In genomic region chr2:152943568-152943967, GRCm38 (mm10) we compare ENCODE assay signal across 8 mouse cellular contexts. TPM values are rescaled to one million over a fixed set of nuclear protein-coding genes. Genes with fewer than 3 reads are reported as not detected.
DNase-seq lines count a peak whose midpoint lies in the region; ATAC-seq and TF ChIP-seq lines count a peak whose summit lies in the region.

No protein-coding gene starts in this region.

- H3K9me3 ChIP-seq in heart, embryonic 15.5 days (replicated peaks) = no peaks in the 10 kb centered on the region
- no peaks in the 10 kb centered on the region for H3K9me3 ChIP-seq in forebrain, embryonic 16.5 days (ENCODE audit: control insufficient read depth, low read length)
- no peaks in the 10 kb centered on the region for H3K9me3 ChIP-seq in midbrain, embryonic 11.5 days (ENCODE audit: control insufficient read depth, low read length)

- peak; percentile 33; the same call in 1 of the 2 replicates for TF ChIP-seq CTCF in brain, embryonic 14.5 days (IDR thresholded peaks at IDR 0.05; ENCODE audit: borderline replicate concordance, extremely low read depth, insufficient read depth, insufficient read length)

- peak overlapping the region; percentile 44; the same call in 1 of the 2 replicates for H3K9ac ChIP-seq in heart, embryonic 15.5 days
- no peak overlapping the region for H3K9ac ChIP-seq in forebrain, embryonic 16.5 days (replicated peaks; ENCODE audit: low read depth, low read length)
- H3K9ac ChIP-seq in midbrain, embryonic 11.5 days (ENCODE audit: low read length) = no peak overlapping the region

- TF ChIP-seq POLR2A in brain, embryonic 14.5 days (IDR thresholded peaks at IDR 0.05; ENCODE audit: borderline replicate concordance, extremely low read depth, insufficient read depth, insufficient read length, poor library complexity, severe bottlenecking) = no peak

- DNase-seq in heart, adult 8-10 months (ENCODE audit: low spot score) = no peak
- peak; percentile 29 for DNase-seq in brain, embryonic 14.5 days (ENCODE audit: low read depth)
- peak; percentile 90 for DNase-seq in midbrain, embryonic 11.5 days (ENCODE audit: low spot score, missing footprints)
- DNase-seq in retina, embryonic 14.5 days (ENCODE audit: low spot score) = no peak
- no peak for DNase-seq in spleen, postnatal 4 days (ENCODE audit: low spot score in 2 of 2)
- DNase-seq in layer of hippocampus, adult 8-10 months (ENCODE audit: low spot score in 2 of 2) = no peak

- WGBS in heart, embryonic 15.5 days = 7% methylated on average over 8 of the region's 8 CpGs
- 5% methylated on average over 8 of the region's 8 CpGs for WGBS in forebrain, embryonic 16.5 days
- WGBS in midbrain, embryonic 11.5 days = 7% methylated on average over 8 of the region's 8 CpGs

- H3K4me1 ChIP-seq in heart, embryonic 15.5 days (replicated peaks) = peaks cover 15% of the 10 kb centered on the region
- H3K4me1 ChIP-seq in forebrain, embryonic 16.5 days (replicated peaks; ENCODE audit: control insufficient read depth, insufficient read depth, low read length) = peaks cover 20% of the 10 kb centered on the region
- peaks cover 4% of the 10 kb centered on the region; the same call in 1 of the 2 replicates for H3K4me1 ChIP-seq in midbrain, embryonic 11.5 days (ENCODE audit: control insufficient read depth, insufficient read depth, low read length)

- no peak for ATAC-seq in heart, embryonic 15.5 days (replicated peaks; ENCODE audit: insufficient number of reproducible peaks, insufficient read depth, low FRiP score, low read depth)
- ATAC-seq in forebrain, embryonic 16.5 days = no peak
- ATAC-seq in midbrain, embryonic 11.5 days (ENCODE audit: low FRiP score) = no peak

- H3K4me3 ChIP-seq in heart, embryonic 15.5 days = peak overlapping the region; percentile 51
- peak overlapping the region; percentile 45 for H3K4me3 ChIP-seq in forebrain, embryonic 16.5 days (replicated peaks; ENCODE audit: low read length)
- H3K4me3 ChIP-seq in midbrain, embryonic 11.5 days (ENCODE audit: low read depth, low read length) = peak overlapping the region; percentile 36

- peak overlapping the region; percentile 92 for H3K4me2 ChIP-seq in heart, embryonic 15.5 days
- peak overlapping the region; percentile 82 for H3K4me2 ChIP-seq in forebrain, embryonic 16.5 days (ENCODE audit: low read length)
- H3K4me2 ChIP-seq in midbrain, embryonic 11.5 days = peak overlapping the region; percentile 80

- peaks cover 93% of the 10 kb centered on the region for H3K27me3 ChIP-seq in heart, embryonic 15.5 days
- H3K27me3 ChIP-seq in forebrain, embryonic 16.5 days (replicated peaks; ENCODE audit: control insufficient read depth, insufficient read depth, low read length) = peaks cover 50% of the 10 kb centered on the region
- peaks cover 53% of the 10 kb centered on the region for H3K27me3 ChIP-seq in midbrain, embryonic 11.5 days (ENCODE audit: control insufficient read depth, insufficient read depth, low read length)

- no peak overlapping the region for H3K27ac ChIP-seq in heart, embryonic 15.5 days
- no peak overlapping the region for H3K27ac ChIP-seq in forebrain, embryonic 16.5 days (ENCODE audit: low read length)
- no peak overlapping the region for H3K27ac ChIP-seq in midbrain, embryonic 11.5 days (ENCODE audit: low read depth, low read length)

- no peaks in the 10 kb centered on the region for H3K36me3 ChIP-seq in heart, embryonic 15.5 days
- no peaks in the 10 kb centered on the region for H3K36me3 ChIP-seq in forebrain, embryonic 16.5 days (ENCODE audit: control insufficient read depth, insufficient read depth)
- no peaks in the 10 kb centered on the region for H3K36me3 ChIP-seq in midbrain, embryonic 11.5 days (ENCODE audit: control insufficient read depth, insufficient read depth, low read length)

RNA-seq across cellular contexts. Expression of gene Dusp15, which starts 7.9 kb away (rescaled TPM):
- polyA plus RNA-seq in heart, embryonic 15.5 days (2015; fragmentation: Nextera tagmentation; extraction: Ambion mirVana) = 0.09 and 0.28 TPM in 2 replicates
- total RNA-seq in heart, adult 8-10 months (2022) = not detected
- 20.6 and 23.9 TPM in 2 replicates for polyA plus RNA-seq in brain, embryonic 14.5 days (2012; rRNA removed)
- polyA plus RNA-seq in forebrain, embryonic 16.5 days (2015; fragmentation: Nextera tagmentation; extraction: Ambion mirVana) = 6.0 and 8.6 TPM in 2 replicates
- polyA plus RNA-seq in midbrain, embryonic 11.5 days (2014; fragmentation: Nextera tagmentation; extraction: Ambion mirVana) = 0.46 and 0.89 TPM in 2 replicates
- total RNA-seq in layer of hippocampus, adult 8-10 months (2022) = 10 to 100 TPM; 11.5 to 15.4 (median 12.6) TPM

RNA-seq across cellular contexts. Expression of gene Foxs1, which starts 10.6 kb away (rescaled TPM):
- polyA plus RNA-seq in heart, embryonic 15.5 days (2015; fragmentation: Nextera tagmentation; extraction: Ambion mirVana) = 6.6 and 8.3 TPM in 2 replicates
- total RNA-seq in heart, adult 8-10 months (2022) = 1 to 10 TPM; 1.6 to 2.7 (median 2.1) TPM
- polyA plus RNA-seq in brain, embryonic 14.5 days (2012; rRNA removed) = 4.6 and 5.4 TPM in 2 replicates
- polyA plus RNA-seq in forebrain, embryonic 16.5 days (2015; fragmentation: Nextera tagmentation; extraction: Ambion mirVana) = 3.6 and 3.7 TPM in 2 replicates
- polyA plus RNA-seq in midbrain, embryonic 11.5 days (2014; fragmentation: Nextera tagmentation; extraction: Ambion mirVana) = 2.1 and 2.6 TPM in 2 replicates
- total RNA-seq in layer of hippocampus, adult 8-10 months (2022) = under 1 TPM; 0.50 to 0.96 (median 0.78) TPM

RNA-seq across cellular contexts. Expression of gene Ttll9, which starts 18.7 kb away (rescaled TPM):
- 0.26 and 0.63 TPM in 2 replicates for polyA plus RNA-seq in heart, embryonic 15.5 days (2015; fragmentation: Nextera tagmentation; extraction: Ambion mirVana)
- not detected for total RNA-seq in heart, adult 8-10 months (2022)
- 4.5 and 5.8 TPM in 2 replicates for polyA plus RNA-seq in brain, embryonic 14.5 days (2012; rRNA removed)
- polyA plus RNA-seq in forebrain, embryonic 16.5 days (2015; fragmentation: Nextera tagmentation; extraction: Ambion mirVana) = 2.1 and 3.5 TPM in 2 replicates
- polyA plus RNA-seq in midbrain, embryonic 11.5 days (2014; fragmentation: Nextera tagmentation; extraction: Ambion mirVana) = 1.1 and 2.0 TPM in 2 replicates
- total RNA-seq in layer of hippocampus, adult 8-10 months (2022) = 1 to 10 TPM in 3 of 4 experiments, under 1 TPM in 1; 0.95 to 1.9 (median 1.5) TPM

RNA-seq across cellular contexts. Expression of gene Mylk2, which starts 32.4 kb away (rescaled TPM):
- 0.11 and 0.15 TPM in 2 replicates for polyA plus RNA-seq in heart, embryonic 15.5 days (2015; fragmentation: Nextera tagmentation; extraction: Ambion mirVana)
- under 1 TPM; 0.17 to 0.44 (median 0.31) TPM for total RNA-seq in heart, adult 8-10 months (2022)
- not detected in 2 replicates for polyA plus RNA-seq in brain, embryonic 14.5 days (2012; rRNA removed)
- not detected in 2 replicates for polyA plus RNA-seq in forebrain, embryonic 16.5 days (2015; fragmentation: Nextera tagmentation; extraction: Ambion mirVana)
- not detected in 2 replicates for polyA plus RNA-seq in midbrain, embryonic 11.5 days (2014; fragmentation: Nextera tagmentation; extraction: Ambion mirVana)
- total RNA-seq in layer of hippocampus, adult 8-10 months (2022) = not detected

Comparison
In these comparisons a context has a peak if more than half of its experiments do, and no peak if none do; other contexts are left out.
1. DNase-seq: peak in brain, embryonic 14.5 days (single experiment) and midbrain, embryonic 11.5 days (single experiment); none in heart, adult 8-10 months (single experiment), retina, embryonic 14.5 days (single experiment), spleen, postnatal 4 days (0 of 2) and layer of hippocampus, adult 8-10 months (0 of 2).
2. Peak in every context shown above with its lines, with median percentiles within 50 percentile points of each other: H3K4me2 ChIP-seq and H3K4me3 ChIP-seq.